Mouse (Mus musculus) activated CD4-positive, CD25-positive, alpha-beta regulatory T cell (primary cell): Measurements from ENCODE around the gene Olfr49. TPM values are rescaled to one million over a fixed set of nuclear protein-coding genes. Genes with fewer than 3 reads are reported as not detected.

Experiments used
- polyA plus RNA-seq, 2 experiments: library from polyadenylated mRNA; unstranded; fragments of 100-300 nt; shearing (Covaris generic); gene quantifications; one replicate each; pipeline ENCODE4 v1.2.1; 2017

Olfr49 gene
- under 1 TPM in 1 of 2 experiments, not detected in 1; 0.25 TPM for polyA plus RNA-seq

DNA sequence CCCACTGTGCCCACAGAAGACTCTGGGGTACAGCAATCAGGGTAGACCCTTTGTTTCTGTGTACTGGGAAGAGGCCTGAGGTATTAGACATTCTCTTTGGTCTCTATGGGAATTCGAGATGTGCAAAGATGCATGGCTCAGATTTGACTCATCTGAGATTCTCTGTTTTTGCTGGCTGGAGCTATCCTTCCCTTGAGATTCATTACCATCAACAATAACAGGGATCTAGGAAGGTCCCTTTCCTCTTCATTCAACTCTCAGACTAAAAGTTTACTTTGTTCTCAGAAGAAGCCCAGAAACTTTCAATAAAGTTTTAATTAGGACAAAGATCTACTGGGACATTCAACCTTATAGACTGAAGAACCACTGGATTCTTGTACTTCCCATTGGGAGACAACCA lies at the start of gene Olfr49:
Gene Olfr49 (minus strand): TSS at position 101 of the 400 bp plus-strand sequence.

GRCm38 (mm10) chr14:54253741-54254291 lies 30.9 kb downstream of the Olfr49 start, which contains the start of the genes Dad1 and Abhd4:
Dad1 (minus strand) TSS chr14:54254104.
Abhd4 (plus strand) TSS chr14:54254188.

Other genes starting within 250 kb of the Olfr49 start
- 100 to 1,000 TPM; 407 to 503 TPM for gene Dad1, start 30.8 kb downstream of the Olfr49 start, polyA plus RNA-seq
- gene Abhd4, start 30.8 kb downstream of the Olfr49 start, polyA plus RNA-seq, result 10 to 100 TPM; 16.3 to 18.4 TPM
- 10 to 100 TPM; 60.7 to 63.0 TPM for gene Oxa1l, start 75.9 kb upstream of the Olfr49 start, polyA plus RNA-seq
- 1 to 10 TPM in 1 of 2 experiments, under 1 TPM in 1; 0.58 to 1.7 TPM for gene Slc7a7, start 132.8 kb upstream of the Olfr49 start, polyA plus RNA-seq
- gene Mrpl52, start 142.0 kb upstream of the Olfr49 start, polyA plus RNA-seq, result 100 to 1,000 TPM; 198 to 272 TPM
- gene Mmp14, start 146.7 kb upstream of the Olfr49 start, polyA plus RNA-seq, result 10 to 100 TPM in 1 of 2 experiments, 1 to 10 TPM in 1; 4.6 to 23.8 TPM
- 100 to 1,000 TPM; 260 to 472 TPM for gene Lrp10, start 179.2 kb upstream of the Olfr49 start, polyA plus RNA-seq
- gene Rem2, start 191.2 kb upstream of the Olfr49 start, polyA plus RNA-seq, result 1 to 10 TPM in 1 of 2 experiments, under 1 TPM in 1; 0.54 to 1.4 TPM
- gene Prmt5, start 232.6 kb upstream of the Olfr49 start, polyA plus RNA-seq, result 10 to 100 TPM; 34.1 to 45.7 TPM